Mouse (Mus musculus) heart, postnatal 36 days (tissue): Measurements from ENCODE around the gene Nup160. TPM values are rescaled to one million over a fixed set of nuclear protein-coding genes. Genes with fewer than 3 reads are reported as not detected.

Experiments
- DNase-seq, 2 experiments: peaks; one replicate each; pipeline ENCODE4 v3.0.0; 2021 to 2022
- intact Hi-C: fragments of 180-260 bp; cut with DNase I; formaldehyde crosslinking; loops from one replicate; pipeline ENCODE4 v1.15.1; 2025
- total RNA-seq, 2 experiments: library from RNA; stranded (reverse); gene quantifications; 2 replicates each; pipeline ENCODE4 v1.2.3; 2021

Nup160 gene
- total RNA-seq, 2 experiments from 2014 or later = 7.6 to 13.7 TPM

GRCm38 (mm10) chr2:90660947-90661346, 16.1 kb upstream of the Nup160 start:
- intact Hi-C loops = no loop called here
- no peak for DNase-seq

GRCm38 (mm10) chr2:90661426-90661825, 15.6 kb upstream of the Nup160 start:
- intact Hi-C loops = no loop called here
- DNase-seq = no peak

GRCm38 (mm10) chr2:90666591-90667387, 10.2 kb upstream of the Nup160 start:
- intact Hi-C loops = no loop called here
- DNase-seq = no peak

- intact Hi-C loops = no loop called here
- DNase-seq = no peak
Observed at GRCm38 (mm10) chr2:90667388-90668265, 9.4 kb upstream of the Nup160 start.

- DNase-seq = no peak
- intact Hi-C loops = no loop called here
Observed at GRCm38 (mm10) chr2:90670343-90670742, 6.7 kb upstream of the Nup160 start.

GRCm38 (mm10) chr2:90673339-90673738, 3.7 kb upstream of the Nup160 start:
- intact Hi-C loops = no loop called here
- DNase-seq = no peak

GRCm38 (mm10) chr2:90674555-90674954, 2.5 kb upstream of the Nup160 start:
- DNase-seq = no peak
- intact Hi-C loops = loop anchor here (2.0 kb wide), 1 partner anchor 62 kb away; no protein-coding TSS in a partner anchor

GRCm38 (mm10) chr2:90675488-90675887, 1.5 kb upstream of the Nup160 start:
- intact Hi-C loops = loop anchor here (2.0 kb wide), 1 partner anchor 63 kb away; no protein-coding TSS in a partner anchor

GRCm38 (mm10) chr2:90678256-90679060, 1.4 kb downstream of the Nup160 start:
- DNase-seq = no peak

More at GRCm38 (mm10) chr2:90675488-90675887, 1.5 kb upstream of the Nup160 start:
- no peak for DNase-seq

GRCm38 (mm10) chr2:90679061-90679810, 2.2 kb downstream of the Nup160 start:
- DNase-seq = peak; percentile 96 to 97
- intact Hi-C loops = loop anchor here (1.0 to 2.0 kb wide), 2 partner anchors 98 to 205 kb away; partner anchors contain the start of gene Ptprj

More at GRCm38 (mm10) chr2:90678256-90679060, 1.4 kb downstream of the Nup160 start:
- intact Hi-C loops = loop anchor here (1.0 to 2.0 kb wide), 2 partner anchors 98 to 204 kb away; partner anchors contain the start of gene Ptprj

- intact Hi-C loops = no loop called here
- DNase-seq = no peak
Observed at GRCm38 (mm10) chr2:90700943-90701342, 23.9 kb downstream of the Nup160 start.

GRCm38 (mm10) chr2:90708548-90708947, 31.5 kb downstream of the Nup160 start:
- no peak for DNase-seq
- intact Hi-C loops = no loop called here

GRCm38 (mm10) chr2:90715555-90716092, 38.6 kb downstream of the Nup160 start:
- no peak for DNase-seq
- intact Hi-C loops = no loop called here

- DNase-seq = no peak
- intact Hi-C loops = no loop called here
Observed at GRCm38 (mm10) chr2:90717366-90717765, 40.4 kb downstream of the Nup160 start.

GRCm38 (mm10) chr2:90717948-90718347, 40.9 kb downstream of the Nup160 start:
- DNase-seq = no peak
- intact Hi-C loops = no loop called here

GRCm38 (mm10) chr2:90726818-90727217, 49.8 kb downstream of the Nup160 start:
- no peak for DNase-seq

GRCm38 (mm10) chr2:90735326-90735725, 58.3 kb downstream of the Nup160 start:
- DNase-seq = no peak
- intact Hi-C loops = no loop called here

More at GRCm38 (mm10) chr2:90726818-90727217, 49.8 kb downstream of the Nup160 start:
- intact Hi-C loops = no loop called here

GRCm38 (mm10) chr2:90738801-90739200, 61.8 kb downstream of the Nup160 start:
- intact Hi-C loops = no loop called here
- DNase-seq = no peak

GRCm38 (mm10) chr2:90739327-90739726, 62.3 kb downstream of the Nup160 start:
- no peak for DNase-seq
- intact Hi-C loops = no loop called here
